Mouse (Mus musculus) liver, adult (tissue): ENCODE results near the gene Gnai2.

Source experiments
- GATA4 ChIP-seq: IDR thresholded peaks from 2 replicates; pipeline ENCODE4 v1.6.1; 2014; ENCODE audit warnings: mild to moderate bottlenecking, low read length; ENCODE audit not compliant: insufficient replicate concordance

The Gnai2 gene

GRCm38 (mm10) chr9:107611456-107612190 is 23.5 kb downstream of the Gnai2 start:
- TF ChIP-seq GATA4 = no peak

- TF ChIP-seq GATA4 = no peak
Measured at GRCm38 (mm10) chr9:107609433-107609830, 25.7 kb downstream of the Gnai2 start.

GRCm38 (mm10) chr9:107608741-107609432 is 26.3 kb downstream of the Gnai2 start, which contains the start of gene Sema3b:
Gene Sema3b (minus strand): TSS chr9:107609229.
- TF ChIP-seq GATA4 = no peak

GRCm38 (mm10) chr9:107607653-107608245 is 27.4 kb downstream of the Gnai2 start:
- no peak for TF ChIP-seq GATA4

- no peak for TF ChIP-seq GATA4
Measured at GRCm38 (mm10) chr9:107607036-107607435, 28.1 kb downstream of the Gnai2 start.

GRCm38 (mm10) chr9:107606591-107606990 is 28.6 kb downstream of the Gnai2 start:
- no peak for TF ChIP-seq GATA4

- no peak for TF ChIP-seq GATA4
Measured at GRCm38 (mm10) chr9:107605041-107605661, 30.0 kb downstream of the Gnai2 start.

GRCm38 (mm10) chr9:107603251-107603650 is 31.9 kb downstream of the Gnai2 start:
- no peak for TF ChIP-seq GATA4

GRCm38 (mm10) chr9:107602068-107602648 is 33.0 kb downstream of the Gnai2 start:
- TF ChIP-seq GATA4 = no peak; the same call in 1 of the 2 replicates

- TF ChIP-seq GATA4 = no peak
Measured at GRCm38 (mm10) chr9:107601275-107601674, 33.9 kb downstream of the Gnai2 start.

- no peak for TF ChIP-seq GATA4
Measured at GRCm38 (mm10) chr9:107600745-107601144, 34.4 kb downstream of the Gnai2 start.

GRCm38 (mm10) chr9:107599842-107600241 is 35.3 kb downstream of the Gnai2 start:
- TF ChIP-seq GATA4 = no peak

- TF ChIP-seq GATA4 = no peak
Measured at GRCm38 (mm10) chr9:107599433-107599832, 35.7 kb downstream of the Gnai2 start.

GRCm38 (mm10) chr9:107598385-107598784 is 36.8 kb downstream of the Gnai2 start:
- TF ChIP-seq GATA4 = no peak
